Mouse (Mus musculus) 3T3-L1 (cell line): Measurements from ENCODE around the gene Pif1.

Experiments
- DNase-seq: peaks from one replicate; pipeline ENCODE4 v3.0.0-alpha.2; 2015; ENCODE audit warnings: low read depth, low spot score

The Pif1 gene

GRCm38 (mm10) chr9:65558806-65559205 is 28.2 kb upstream of the Pif1 start:
- DNase-seq = no peak

DNA sequence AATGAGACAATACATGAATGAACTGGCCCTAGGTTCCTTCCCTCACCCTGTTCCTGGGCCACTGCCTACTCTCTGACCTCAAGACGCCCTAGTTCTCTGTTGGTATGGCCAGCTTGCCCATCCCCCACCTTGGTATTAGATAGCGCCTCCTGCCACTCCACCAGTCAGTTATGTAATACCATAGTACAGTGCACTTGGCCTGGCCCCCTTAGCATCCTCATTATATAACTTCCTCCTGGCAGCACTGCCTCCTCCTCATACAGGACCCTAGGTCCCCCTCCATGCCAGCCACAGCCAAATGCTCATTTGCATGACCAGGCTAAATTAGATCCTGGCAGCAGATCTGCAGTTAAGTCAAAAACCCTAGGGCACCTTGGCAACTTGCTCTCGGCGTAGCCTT is 25.9 kb upstream of the Pif1 start:
- no peak for DNase-seq

DNA sequence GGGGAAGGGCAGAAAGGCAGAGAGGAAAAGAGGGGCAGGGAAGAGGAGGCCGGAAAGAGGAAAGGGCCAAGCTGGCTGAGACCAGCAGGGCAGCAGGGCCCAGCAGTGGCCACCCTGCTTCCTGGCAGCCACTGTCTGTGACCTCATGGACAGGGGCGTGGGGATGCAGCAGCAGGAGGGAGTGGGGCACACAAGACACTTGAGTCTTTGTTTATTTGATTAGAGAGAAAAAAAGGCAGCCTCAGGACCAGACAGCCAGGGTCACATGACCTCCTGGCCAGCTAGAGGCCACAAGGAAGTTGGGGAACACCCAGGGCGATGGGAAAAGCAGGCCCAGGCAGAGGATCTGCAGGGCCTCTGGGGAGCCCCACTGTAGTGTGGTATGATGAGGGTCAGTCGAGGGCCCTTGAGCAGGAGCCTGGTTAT is 24.9 kb upstream of the Pif1 start:
- DNase-seq = peak; percentile 70

- no peak for DNase-seq
Observed at GRCm38 (mm10) chr9:65563073-65563472, 23.9 kb upstream of the Pif1 start.

GRCm38 (mm10) chr9:65564698-65565097 is 22.3 kb upstream of the Pif1 start:
- no peak for DNase-seq

GRCm38 (mm10) chr9:65568787-65569186 is 18.2 kb upstream of the Pif1 start:
- DNase-seq = no peak

- peak; percentile 93 for DNase-seq
Observed at GRCm38 (mm10) chr9:65569491-65569971, 17.4 kb upstream of the Pif1 start.

GRCm38 (mm10) chr9:65572837-65573236 is 14.1 kb upstream of the Pif1 start:
- DNase-seq = no peak

GRCm38 (mm10) chr9:65574513-65575392 is 12.2 kb upstream of the Pif1 start:
- DNase-seq = no peak

GRCm38 (mm10) chr9:65575393-65576196 is 11.4 kb upstream of the Pif1 start:
- DNase-seq = no peak

- DNase-seq = no peak
Observed at GRCm38 (mm10) chr9:65576861-65577510, 10.0 kb upstream of the Pif1 start.

DNA sequence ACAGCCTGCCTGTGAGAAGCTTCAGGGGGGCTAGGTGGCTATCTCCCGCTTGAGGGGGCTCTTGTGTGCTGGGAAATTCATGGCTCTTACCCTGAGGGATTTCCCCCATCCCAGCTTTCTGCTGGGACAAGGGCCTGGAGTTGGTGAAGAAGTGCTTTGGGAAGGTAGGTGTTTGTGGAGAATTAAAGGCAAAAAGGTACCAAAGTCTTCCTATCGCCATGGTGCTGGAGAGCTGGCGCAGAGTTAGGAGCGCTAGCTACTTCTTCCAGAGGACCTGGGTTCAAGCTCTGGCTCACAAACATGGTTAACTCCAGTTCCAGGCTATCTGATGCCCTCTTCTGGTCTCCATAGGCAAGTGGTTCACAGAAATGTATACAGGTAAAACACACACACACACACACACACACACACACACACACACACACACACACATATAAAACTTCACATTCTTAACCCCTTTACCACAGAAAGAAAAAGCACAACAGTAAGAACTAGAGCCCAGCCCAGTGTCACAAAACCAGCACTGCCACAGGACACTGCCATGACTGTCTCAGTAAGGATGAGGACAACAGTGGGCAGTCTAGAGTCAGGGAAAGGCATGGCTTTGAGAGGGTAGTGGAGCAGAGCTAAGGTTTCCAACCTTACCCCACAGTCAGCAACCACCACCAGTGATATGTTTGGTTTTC is 9.3 kb upstream of the Pif1 start:
- no peak for DNase-seq

DNA sequence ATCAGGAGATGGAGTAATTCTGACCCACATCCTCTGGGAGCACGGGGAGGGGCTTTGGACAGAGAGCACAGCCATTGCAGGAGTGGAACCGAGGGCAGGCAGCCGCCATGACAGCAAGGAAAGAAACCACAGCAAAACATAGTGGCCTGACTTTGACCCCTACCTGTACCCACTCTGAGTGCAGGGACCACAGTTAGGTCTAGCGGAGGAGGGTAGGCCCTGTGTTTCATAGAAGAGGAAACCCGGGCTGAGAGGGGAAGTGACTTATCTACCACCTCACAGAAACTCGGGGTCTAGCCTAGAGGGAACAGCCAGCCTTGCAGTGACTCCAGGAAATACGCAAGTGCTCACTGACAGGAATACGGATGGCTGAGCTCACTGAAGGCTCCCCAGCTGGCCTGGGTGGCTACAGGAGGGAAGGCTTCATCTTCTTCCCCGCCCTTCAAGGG is 8.1 kb upstream of the Pif1 start:
- DNase-seq = peak; percentile 55

DNA sequence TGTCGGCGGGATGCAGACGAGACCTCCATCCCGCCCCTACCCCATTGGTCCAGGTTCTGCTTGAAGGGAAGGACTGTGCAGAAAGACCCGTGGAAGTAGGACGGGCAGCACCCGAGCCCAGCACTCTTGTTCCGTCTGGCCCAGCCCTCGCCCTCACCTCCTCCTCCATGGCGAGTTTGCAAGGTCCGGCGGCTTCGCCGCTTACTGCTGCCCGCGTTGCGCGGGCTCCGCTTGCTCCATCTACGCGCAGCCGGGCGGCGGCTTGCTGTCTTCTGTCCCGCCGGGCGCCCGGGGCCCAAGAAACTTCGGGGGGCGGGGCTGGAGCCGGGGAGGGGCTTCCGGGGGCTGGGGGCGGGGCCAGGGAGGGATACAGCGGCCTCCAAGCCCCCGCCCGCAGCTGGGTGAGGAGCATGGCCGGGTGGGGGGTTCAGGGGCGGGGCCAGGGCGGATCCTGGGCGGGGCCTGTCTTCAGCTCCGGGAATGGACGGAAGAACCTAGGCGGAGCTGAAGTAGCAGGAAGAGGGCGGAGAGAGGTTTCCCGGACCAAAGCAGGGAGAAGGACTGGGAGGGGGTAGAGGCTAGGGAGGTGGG is 7.1 kb upstream of the Pif1 start, which contains the start of gene Plekho2:
TSS of gene Plekho2 (minus strand) at position 260 of the 591 bp plus-strand sequence.
- peak; percentile 96 for DNase-seq

- peak; percentile 97 for DNase-seq
Observed at GRCm38 (mm10) chr9:65580401-65581256, 6.3 kb upstream of the Pif1 start.

- no peak for DNase-seq
Observed at GRCm38 (mm10) chr9:65583045-65583444, 3.9 kb upstream of the Pif1 start.

GRCm38 (mm10) chr9:65587270-65587572 is 261 bp downstream of the Pif1 start:
- DNase-seq = no peak

DNA sequence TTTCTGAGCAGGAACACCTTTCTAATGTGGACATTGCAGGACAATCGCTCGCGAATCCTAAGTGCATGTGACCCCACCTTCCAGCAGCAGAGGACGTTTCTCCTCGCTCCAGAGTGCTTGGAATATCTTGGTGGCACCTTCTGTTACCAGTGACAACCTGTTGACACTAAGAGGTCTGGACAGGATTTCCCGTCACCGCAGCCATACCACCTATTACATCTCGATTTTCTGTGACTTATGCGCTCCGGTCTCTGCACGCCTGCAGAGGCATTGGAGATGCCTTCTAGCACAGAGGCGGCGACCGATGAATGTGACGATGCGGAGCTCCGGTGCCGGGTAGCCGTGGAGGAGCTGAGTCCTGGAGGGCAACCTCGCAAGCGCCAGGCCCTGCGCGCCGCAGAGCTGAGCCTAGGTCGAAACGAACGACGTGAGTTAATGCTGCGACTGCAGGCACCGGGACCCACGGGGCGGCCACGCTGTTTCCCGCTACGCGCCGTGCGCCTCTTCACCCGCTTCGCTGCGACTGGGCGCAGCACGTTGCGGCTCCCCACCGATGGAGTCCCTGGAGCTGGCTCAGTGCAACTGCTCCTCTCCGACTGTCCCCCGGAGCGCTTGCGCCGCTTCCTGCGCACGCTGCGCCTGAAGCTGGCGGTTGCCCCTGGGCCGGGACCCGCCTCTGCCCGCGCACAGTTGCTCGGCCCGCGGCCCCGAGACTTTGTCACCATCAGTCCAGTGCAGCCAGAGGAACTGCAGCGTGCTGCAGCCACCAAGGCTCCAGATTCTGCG is 806 bp downstream of the Pif1 start:
- DNase-seq = no peak

DNA sequence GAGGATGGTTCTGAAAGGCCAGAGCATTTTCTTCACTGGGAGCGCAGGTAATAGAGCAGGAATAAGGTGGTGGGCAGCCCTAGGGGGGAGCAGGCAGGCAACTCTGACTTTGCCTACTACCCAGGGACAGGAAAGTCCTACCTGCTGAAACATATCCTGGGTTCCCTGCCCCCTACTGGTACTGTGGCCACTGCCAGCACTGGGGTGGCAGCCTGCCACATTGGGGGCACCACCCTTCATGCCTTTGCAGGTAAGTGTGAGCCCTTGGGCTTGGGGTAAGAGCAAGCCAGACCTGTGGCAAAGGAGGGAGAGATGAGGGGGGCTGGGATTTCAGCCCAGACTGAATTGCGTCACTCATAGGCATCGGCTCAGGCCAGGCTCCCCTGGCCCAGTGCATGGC is 2.1 kb downstream of the Pif1 start:
- no peak for DNase-seq
